Mouse (Mus musculus) T-helper 2 cell (primary cell): ENCODE data around the gene Stab1.

Experiments used
- in situ Hi-C: fragments of 300-600 bp; cut with MboI, MseI; formaldehyde crosslinking; loops from one replicate; pipeline ENCODE4 v1.15.1; 2025; ENCODE audit warnings: high pct_unique_total_duplicates

The Stab1 gene

DNA sequence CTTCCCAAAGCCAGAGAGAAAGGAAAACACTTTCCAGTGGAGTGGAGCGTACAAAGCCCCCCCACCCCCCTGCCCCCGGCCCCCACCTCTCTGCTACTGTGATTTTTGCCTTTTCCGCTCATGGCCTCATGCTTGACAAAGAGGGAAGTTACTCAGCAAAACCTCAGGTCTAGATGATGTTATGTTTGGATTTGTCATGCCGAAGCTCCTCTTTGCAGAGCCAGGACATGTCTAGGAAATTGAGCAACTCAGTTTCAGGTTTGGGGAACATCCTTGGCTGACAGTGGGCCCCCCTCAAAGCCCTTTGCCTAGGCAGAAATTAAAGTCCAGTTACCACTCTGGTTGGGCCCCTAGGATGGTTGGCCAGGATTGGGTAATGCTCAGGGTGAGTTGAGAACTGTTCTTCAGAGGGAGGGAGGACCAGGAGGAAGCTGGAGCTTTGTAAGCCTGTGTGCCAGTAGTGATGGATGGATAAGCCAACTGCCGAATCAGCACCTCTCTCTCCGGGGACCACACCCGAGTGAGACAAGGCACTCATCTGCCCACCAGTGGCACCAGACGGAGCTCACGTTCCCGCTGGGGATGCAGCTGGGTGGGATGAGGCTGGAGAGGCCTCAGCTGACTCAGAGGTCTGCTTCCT lies 2.3 kb downstream of the Stab1 start:
- in situ Hi-C loops, result no loop called here

DNA sequence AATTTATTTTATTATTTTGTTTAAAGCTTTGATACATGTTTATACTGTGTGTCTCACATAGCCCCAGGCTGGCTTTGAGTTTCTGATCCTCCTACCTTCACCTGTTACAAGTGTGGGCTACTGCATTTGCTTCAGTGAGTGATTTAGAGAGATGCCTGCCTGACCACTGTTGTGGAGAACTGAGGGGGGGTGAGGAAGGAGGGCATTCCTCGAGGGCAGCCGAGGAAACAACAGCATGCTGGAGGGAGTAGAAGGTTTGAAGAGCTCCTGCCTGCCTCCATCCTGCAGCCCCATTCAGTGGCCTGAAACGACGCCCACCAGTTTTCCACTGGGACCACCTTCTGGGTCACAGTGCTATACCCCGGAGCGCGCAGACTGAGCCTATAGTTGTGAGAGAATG lies 3.0 kb downstream of the Stab1 start:
- in situ Hi-C loops, result no loop called here

DNA sequence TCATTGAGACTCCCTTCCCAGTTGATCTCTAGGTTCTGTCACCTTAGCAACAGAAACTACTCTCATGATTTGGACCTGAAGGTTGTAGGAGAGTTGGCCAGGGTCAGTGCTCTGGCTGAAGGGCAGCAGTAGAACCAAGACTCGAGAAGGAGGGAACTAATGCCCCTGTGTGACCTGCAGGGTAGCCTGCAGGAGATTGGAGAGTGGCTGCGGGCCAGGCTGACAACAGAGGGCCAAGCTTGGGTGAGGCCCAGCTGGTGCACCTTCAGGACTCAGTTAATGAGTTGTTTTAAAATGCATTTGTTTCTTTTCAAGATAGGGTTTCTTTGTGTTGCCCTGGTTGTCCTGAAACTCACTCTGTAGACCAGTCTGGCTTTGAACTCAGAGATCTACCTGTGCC lies 3.4 kb downstream of the Stab1 start:
- in situ Hi-C loops, result no loop called here

DNA sequence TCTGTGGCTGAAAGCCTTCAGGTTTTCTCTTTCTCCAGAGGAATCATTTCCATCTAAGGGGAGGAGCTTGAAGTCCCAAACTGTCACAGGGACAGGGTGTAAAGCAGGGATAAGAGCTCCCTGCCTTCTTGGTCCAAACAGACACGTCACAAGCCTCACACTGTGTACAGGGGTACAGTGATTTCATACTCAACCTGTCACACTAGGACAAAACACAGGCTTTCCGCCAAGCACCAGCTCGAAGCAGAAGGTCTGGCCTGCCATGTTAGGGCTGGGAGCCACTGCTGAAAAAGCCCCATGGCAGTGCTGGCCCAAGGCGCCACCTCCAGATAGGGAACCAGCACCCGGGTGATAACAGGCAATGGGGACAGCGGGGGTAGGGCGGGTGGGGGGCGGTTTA lies 4.4 kb downstream of the Stab1 start:
- in situ Hi-C loops, result no loop called here

DNA sequence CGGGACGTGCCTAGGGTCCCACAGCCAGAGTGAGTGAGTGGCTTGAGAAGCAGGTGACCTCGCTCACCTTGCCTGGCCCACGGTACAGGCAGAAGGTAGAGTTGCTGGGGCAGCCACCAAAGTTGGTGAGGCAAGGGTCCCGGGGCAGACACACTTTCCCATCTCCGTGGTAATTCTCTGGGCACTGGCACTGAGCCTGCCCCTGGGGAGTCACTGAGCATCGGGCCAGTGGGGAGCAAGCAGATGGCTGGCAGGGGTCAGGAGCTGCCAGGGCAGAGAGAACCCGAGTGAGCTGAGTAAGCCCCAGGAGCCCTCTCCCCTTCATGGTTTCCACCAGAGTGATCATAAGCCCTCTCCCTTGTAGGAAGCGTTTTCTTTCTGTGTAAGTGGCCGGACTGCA lies 6.8 kb downstream of the Stab1 start:
- in situ Hi-C loops, result no loop called here

DNA sequence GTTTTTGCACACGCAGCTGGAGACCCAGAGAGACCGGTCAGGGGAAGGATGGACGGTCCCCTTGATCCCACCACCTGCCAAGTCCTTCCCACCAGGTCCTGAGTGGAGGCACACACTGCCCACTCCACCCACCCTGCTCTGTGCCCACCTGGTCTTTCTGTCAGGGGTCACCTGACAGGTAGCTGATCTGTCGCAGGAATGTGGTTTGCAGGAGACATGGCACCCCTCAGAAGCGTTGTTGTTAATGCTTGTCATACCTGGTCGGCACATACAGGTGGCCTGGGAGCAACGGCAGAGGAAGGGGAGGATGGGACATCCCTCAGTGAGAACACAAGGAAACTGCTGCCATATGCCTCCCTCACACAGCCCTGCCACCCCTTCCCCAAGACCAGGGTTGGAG lies 7.2 kb downstream of the Stab1 start:
- in situ Hi-C loops, result no loop called here

DNA sequence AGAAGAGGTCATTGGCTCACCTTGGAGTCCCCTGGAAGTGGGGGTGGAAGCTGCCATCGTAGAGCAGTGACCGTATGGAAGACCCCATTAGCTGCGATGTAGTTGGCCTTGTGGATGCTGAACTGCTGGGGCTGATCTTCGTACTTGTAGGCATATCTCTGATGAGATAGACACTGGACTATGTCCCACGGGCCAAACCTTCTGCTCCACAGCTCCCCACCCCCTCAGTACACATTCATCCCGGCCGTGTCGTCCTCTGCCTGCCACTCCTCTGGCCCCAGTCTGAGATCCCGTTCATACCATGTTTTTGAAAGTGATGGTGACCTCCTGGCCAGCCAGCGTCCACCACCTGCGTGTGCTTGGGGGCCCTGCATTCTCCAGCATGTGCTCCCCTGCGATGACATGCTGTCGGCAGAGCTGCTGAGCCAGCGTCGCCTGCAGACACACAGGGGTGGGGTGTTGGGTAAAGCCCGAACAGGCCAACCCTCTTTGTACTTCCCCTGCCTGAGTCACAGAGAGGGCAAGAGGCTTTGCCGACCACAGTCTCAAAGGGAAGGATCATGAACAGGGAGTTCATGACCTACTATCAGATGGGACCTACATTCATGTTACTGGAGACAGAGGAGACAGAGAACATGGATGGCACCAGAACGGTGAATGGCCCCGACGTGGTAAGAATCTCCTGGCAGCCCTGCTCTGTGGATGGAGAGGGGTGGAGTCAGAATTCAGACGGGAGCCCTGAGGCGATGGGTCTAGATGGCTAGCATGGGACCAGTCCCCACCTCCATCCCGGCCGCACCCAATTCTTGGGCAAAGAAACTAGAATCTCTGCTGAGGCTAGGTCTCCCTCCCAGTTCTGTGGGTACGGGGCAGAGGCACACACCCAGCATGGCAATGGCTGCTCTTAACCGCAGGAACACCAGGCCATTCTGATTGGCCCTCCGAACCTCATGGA lies 8.0 kb downstream of the Stab1 start:
- in situ Hi-C loops, result no loop called here

DNA sequence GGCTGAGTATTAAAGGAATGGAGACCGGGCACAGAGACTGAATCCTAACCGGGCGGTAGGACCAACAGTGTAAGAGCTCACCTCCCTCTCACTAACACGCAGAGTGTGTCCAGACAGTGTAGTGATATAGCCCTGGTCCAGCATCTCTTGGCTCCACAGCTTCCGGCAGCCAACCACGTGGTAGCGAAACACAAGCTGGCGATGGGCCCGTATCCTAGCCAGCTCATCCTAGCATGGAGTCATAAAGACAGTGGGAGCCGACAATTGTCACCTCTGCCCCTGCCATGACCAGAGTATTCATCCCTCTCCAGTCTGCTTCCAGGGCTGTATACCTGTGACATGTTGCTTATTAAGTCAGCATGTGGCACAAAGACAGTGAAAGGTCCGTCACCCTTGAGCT lies 22.7 kb downstream of the Stab1 start:
- in situ Hi-C loops, result no loop called here

DNA sequence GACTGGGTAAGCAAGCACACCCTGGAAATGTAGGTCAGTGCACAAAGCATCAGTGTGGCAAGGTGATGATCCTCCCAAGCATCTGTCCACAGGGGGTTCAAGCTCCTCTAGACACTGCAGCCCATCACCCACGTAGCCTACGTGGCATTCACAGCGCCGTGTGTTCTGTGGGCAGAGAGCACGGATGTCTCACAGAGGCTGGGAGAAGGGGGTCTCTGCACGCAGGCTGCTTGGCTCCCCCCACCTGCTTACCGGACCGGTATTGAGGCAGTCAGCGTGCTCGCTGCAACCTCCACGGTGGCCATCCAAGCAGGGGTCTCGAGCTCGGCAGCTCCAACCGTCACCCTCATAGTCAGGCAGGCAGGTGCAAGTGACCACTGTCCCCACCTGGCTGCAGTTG lies 27.4 kb downstream of the Stab1 start:
- in situ Hi-C loops, result no loop called here

DNA sequence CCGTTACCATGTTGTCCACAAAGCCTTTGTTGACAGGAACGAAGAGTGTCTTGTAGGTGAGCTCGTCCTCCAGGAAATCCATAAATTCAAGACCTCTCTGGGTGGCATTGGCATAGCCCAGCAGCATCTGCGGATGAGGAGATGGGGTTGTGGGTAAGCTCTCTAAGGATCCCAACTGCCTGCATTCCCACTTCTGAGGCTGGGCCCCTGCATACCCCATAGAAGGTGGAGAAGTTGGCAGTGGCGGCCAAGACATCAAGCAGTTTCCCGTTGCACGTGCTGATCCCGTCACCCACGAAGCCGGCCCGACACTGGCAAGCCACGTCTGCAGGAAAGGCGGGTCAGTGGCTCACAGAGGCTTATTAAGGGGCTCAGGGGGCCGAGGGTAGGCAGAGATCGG lies 28.3 kb downstream of the Stab1 start:
- in situ Hi-C loops, result no loop called here

DNA sequence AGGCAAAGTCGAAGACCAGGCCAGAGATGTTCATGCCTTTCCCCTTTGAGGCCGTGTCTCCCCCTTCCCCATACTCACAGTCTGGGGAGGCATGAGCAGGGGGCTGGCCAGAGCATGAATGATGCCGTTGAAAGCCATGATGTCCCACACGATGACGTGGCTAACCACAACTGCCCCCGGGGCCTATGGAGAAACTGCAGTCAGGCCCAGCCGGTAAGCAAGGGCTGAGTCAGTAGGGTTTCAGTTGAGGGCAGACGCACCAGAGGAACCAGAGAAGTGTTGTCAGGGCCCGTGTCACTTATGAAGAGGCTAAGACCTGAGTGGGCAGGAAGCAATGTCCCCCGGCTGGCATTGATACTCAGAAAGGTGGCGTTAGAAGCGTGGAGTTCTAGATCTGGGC lies 28.8 kb downstream of the Stab1 start:
- in situ Hi-C loops, result no loop called here

DNA sequence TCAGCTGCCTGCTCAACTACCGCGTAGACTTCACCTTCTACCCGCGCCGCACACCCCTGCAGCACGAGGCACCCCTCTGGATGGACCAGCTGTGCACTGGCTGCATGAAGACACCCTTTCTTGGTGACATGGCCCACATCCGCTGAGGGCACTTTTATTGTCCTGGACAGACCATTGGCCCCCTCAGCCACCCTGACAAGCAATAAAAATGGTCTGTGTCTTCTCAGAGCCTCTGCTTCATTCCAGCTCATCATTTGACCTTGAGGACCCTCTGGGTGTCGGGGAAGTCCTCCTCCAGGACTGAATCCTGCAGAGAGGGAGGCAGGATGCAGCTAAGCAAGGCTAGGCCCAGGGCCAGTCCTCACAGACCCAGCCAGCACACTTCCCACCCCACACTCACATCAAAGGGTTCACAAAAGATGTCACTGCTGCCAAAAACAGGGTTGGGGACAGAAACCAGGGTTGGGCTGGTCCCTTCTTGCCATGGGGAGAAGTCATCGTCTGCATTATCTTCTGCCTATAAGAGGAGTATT lies 29.5 kb downstream of the Stab1 start:
- in situ Hi-C loops, result no loop called here

DNA sequence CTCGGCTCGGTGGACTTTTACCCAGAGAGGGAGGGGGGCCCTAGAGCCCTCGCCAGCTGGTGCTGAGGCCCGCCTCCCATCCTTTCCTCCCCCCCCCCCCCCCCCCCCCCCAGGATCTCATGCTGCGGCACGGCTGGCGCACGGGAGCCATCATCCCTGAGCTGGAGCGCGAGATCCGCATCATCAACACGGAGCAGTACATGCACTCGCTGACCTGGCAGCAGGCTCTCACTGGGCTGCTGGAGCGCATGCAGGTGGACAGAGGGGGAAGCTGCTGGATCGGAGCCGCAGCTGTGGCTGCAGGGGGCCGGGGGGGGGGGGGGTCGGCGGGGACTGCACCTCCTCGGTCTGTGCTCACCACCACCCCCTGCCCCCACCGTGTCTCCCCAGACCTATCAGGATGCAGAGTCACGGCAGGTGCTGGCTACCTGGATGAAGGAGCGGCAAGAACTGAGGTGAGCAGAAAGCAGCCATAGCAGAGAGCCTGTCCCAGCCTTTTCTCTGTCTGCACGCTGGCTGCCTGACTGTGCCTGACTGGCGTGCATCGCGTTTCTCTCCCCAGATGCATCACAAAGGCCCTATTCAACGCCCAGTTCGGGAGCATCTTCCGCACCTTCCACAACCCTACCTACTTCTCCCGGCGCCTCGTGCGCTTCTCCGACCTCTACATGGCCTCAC lies 30.1 kb downstream of the Stab1 start:
- in situ Hi-C loops, result no loop called here

DNA sequence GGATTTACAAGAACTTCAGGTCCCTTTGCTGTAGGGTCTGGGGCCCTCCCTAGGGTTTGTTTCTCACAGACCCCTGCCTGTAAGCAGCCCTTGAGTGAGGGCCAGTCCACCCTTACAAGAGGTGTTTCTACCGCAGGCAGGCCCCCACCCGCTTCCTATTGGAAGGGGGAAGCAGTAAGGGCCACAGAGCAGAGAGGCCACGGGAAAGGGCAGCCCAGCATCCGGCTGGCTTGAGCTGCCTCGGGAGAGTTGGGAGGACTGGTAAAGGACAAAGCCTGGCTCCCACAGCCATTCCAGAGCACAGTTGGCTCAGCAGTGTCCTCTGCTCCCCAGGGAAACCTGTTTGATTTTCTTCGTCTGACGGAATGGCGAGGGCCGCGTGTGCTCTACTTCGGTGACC lies 30.6 kb downstream of the Stab1 start:
- in situ Hi-C loops, result no loop called here

DNA sequence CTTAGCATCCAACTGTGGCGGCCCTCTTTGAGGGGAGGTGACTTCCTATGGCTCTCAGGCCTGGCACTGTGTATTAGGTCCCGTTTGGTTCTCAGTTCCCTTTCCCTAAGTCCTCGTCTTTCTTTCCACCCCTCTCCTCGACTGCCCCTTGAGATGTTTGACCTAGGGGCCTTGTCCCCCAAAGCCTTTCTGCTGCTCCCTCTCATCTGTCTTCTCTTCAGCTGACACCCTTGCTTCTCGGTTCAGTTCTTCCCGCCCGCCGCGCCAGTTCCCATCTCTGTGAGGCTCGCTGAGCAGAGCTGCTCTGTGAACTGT lies 31.2 kb downstream of the Stab1 start:
- in situ Hi-C loops, result no loop called here

DNA sequence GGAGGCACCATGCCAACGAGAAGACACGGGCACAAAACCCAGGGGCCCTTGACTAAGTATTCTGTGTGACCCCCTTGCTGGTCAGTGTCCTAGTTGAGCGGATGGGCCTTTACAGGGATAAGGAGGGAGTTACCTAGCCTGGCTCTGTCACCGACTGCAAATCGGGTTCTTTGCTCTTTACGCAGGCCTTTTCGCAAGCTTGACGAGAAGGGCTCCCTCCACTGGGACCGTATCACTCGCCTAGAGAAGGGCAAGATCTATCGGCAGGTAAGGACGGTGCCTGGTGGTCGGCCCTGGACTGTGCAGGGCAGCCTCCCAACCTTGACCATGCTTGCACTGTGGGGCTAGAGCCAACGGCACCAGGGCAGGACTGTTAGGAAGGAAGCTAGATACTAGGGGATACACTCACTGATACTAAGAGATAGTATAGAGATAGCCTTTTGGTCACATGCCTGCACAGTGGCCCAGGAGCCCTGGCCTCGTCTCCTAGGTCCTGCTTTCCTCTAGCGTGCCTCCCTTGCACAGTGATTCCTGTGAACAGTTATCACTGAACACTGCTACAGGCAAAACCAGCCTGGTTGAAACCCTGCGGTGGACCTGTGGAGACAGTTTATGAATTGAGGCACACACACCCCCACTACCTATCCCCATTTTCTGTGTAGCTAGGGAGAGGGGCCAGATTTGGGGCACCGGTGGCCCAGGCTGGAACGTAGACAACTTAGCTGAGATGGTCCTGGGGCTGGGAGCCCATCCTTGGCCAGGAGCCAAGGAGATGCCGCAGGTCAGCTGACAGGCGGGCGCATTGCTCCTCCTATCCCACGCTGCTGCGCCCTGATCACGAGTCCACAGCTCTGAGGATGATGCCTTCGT lies 31.8 kb downstream of the Stab1 start:
- in situ Hi-C loops, result no loop called here

DNA sequence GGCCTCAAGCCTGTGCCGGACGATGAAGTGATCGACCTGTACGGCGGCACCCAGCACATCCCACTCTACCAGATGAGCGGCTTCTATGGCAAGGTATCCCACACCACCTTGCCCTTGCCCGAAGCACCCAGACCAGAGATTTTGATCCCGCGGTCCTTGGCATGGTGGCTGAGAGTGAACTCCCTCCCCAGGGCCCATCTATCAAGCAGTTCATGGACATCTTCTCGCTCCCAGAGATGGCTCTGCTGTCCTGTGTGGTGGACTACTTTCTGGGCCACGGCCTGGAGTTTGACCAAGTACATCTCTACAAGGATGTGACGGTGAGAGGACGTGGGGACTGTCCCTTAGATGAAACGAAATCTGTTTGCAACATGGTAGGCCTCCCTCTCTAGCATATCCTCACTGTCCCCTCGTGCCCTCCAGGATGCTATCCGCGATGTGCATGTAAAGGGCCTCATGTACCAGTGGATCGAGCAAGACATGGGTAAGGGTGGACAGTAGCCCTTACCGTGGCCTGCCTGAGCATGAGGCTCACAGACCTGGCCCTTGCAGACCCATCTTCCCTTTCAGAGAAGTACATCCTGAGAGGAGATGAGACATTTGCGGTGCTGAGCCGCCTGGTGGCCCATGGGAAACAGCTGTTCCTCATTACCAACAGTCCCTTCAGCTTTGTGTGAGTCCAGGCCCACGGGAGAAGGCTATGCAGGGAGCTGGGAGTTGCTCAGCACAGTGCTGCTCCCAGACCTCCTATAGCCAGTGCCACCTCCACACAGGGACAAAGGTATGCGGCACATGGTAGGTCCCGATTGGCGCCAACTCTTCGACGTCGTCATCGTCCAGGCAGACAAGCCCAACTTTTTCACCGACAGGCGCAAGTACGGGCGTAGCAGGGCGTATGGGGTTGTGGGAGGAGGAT lies 32.7 kb downstream of the Stab1 start:
- in situ Hi-C loops, result no loop called here

DNA sequence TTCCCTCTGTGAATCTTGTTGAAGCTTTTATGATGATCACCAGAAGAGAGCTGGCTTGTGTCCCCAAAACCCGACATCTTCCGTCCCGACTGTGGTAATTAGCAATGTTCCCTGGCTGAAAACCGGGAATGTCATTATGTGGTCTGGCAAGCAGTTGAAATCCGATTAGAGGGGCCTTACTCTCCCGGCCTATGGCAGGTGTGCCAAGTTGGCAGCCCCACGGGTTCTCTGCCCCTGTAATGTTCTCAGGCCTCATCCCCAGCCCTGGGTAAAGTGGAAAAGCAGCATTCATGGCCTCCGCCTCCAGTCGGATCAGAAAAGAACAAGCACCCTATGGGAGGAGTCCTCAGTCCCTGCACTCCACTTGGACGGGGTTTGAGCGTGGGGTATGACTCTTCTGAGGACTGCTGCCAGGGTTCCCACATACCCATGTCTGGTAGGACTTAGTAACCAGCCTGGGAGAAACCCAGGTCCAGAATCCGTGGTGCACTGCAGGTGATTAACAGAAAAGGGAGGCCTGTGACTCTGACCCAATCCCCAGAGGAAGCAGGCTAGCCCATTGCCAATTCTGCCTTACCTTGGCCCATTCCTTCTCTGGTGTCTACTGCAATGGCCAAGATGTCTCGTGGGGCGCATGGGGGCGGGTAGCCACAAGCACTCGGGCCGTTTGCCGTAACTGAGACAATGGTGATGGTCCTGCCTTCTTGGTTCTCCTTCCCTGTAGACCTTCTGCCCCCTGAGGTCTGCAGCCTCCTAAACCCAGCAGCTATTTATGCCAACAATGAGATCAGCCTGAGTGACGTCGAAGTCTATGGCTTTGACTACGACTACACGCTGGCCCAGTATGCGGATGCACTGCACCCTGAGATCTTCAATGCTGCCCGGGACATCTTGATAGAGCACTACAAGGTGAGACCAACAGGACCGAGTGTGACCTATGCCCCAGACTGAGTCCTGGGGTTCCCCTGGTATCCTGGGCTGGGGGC lies 34.1 kb downstream of the Stab1 start:
- in situ Hi-C loops, result loop anchor here (5.0 kb wide), 1 partner anchor 73 kb away; the partner anchor contains the start of gene Tnnc1

DNA sequence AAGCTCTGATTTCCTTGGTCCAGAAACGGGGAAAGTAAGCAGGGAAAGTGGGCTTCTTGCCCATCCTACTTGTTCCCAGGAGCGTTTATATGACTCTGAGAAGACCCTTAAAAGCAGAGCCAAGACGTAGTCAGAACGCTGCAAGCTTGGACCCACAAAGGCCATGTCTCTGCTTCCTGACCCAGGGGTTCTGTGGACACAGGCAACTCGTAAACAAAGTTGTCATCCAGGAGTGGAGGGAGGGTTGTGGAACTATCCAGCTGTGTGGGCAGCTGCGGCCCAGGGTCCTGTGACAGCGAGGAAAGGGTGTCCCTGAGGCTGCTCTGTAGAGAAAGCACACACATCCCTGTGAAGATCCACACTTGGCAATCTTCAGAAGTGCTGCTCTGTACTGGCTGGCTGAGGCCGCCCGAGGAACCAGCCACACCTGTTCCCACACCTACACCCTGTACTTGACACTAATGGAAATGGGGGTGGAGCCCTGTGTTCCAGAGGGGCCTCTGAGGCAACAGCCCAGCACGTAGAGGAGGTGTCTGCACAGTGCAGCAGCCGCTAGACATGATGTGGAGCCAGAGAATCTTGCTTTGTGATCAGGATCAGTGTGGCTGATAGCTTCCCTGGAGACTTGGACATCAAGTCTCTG lies 35.3 kb downstream of the Stab1 start:
- in situ Hi-C loops, result loop anchor here (5.0 kb wide), 1 partner anchor 74 kb away; the partner anchor contains the start of gene Tnnc1
